Mouse (Mus musculus): ENCODE data around the gene Npm3.

DNA sequence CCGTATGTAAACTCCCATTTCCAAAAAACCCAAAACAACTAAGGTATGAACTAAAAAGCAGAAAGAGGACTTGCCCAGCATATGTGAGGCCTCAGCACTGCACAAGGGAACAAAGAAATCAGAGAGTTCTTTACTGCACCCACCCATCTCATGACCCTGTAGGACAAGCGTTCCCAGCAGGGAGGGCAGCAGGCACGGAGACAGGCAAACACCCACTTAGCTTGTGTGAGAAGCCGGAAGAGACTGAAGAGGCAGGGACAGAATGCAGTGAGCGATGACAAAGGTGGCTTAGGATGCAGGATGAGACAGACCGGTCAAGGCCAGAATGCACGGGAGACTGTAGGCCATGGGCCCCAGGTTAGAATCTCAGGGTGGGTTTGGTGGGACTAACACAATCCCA, 17.7 kb downstream of the Npm3 start:
- TF ChIP-seq CTCF (IDR thresholded peaks at IDR 0.05; ENCODE audit: extremely low read depth, insufficient read depth, insufficient read length, insufficient replicate concordance) (no peak), POLR2A (IDR thresholded peaks at IDR 0.05; ENCODE audit: low read depth, low read length) (no peak)
